Mouse (Mus musculus) adrenal gland (tissue): ENCODE results near the gene Gpr135.
"Not testable (repeated sequence)": the region's sequence is repeated elsewhere in the genome, so short reads cannot be mapped to it uniquely, and the experiment has no call there.

Experiments
- intact Hi-C: fragments of 180-260 bp; cut with DNase I; formaldehyde crosslinking; loops from one replicate; pipeline ENCODE4 v1.15.1; 2025

Gpr135 gene

DNA sequence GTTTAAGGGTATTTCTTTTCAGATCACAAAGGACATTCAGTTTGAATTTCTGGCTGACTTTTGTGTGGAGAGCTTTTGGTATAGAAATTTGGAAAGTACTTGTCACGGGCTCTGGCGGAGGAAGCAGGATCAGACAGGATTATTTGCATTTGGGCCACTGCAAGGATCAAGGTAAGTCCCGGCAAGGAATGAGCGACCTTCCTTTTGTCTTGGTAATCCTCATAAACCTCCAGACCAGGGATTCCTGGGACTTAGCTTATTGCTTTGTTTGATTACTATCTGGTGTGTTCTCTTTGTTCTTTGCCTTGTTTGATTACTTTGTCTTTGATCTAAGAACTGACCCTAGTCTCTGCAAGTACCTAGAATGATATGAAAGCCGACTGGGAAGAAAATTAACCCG is 17.1 kb downstream of the Gpr135 start:
- intact Hi-C loops = no loop called here

- intact Hi-C loops = no loop called here
Measured at GRCm38 (mm10) chr12:72053303-72053702, 17.6 kb downstream of the Gpr135 start.

DNA sequence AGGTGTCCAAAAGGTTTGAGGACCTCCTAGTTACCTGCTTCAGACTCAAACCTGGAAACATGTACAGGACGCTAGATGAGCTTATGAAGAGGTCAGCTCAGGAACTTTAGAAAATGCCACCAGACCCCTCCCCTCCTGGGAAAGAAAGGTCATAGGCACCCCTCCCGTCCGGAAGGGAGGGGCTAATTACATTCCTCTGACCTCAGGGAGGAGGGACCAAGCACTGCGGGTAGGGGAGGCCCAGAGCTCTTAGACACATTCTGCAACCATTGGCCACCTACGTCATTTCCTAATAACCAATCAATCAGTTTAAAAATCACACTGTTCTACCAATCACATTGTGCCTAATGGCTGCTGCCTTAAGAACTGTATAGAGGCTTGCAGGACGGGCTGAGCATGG is 18.4 kb downstream of the Gpr135 start:
- intact Hi-C loops = no loop called here

GRCm38 (mm10) chr12:72050821-72051220 is 20.1 kb downstream of the Gpr135 start:
- intact Hi-C loops = no loop called here

DNA sequence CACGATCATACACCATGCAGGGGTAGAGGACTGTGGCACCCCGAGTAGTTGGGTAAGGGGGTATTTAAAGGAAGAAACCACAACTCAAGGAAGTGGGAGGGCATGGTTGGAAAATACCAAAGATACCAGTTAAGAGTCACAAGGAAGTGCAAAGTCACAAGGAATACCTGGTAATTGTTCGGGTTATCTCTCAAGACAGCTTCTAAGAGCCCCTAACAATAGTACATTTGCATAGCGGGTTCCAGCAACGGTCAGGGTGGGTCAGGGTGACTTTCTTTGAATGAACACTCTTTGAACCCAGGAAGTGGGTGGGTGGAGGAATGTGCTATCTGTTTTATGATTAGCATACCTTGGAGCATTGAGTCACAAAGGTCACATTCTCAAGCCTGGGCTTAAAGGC is 20.8 kb downstream of the Gpr135 start:
- intact Hi-C loops = not testable (repeated sequence)

DNA sequence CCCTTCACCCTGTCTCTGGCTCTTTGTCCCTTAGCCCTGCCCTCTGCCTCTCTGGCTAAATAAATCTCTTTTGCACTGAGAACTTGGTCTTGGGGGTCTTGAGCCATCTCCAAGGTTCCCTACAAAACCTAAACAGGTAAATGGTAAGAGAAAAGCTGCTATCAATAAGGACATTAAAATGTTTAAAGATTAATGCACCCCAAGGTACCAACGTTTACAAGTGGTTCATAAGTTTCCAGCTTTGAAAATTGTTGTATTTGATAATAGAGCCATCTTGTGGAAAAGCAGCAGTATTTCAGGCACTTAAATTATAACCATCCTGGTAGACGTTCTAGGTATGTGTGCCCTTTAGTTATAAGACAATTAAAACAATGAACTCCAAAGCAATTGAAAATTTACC is 23.4 kb downstream of the Gpr135 start:
- intact Hi-C loops = loop anchor here (1.0 to 2.0 kb wide), 2 partner anchors 217 to 279 kb away; partner anchors contain the start of gene Daam1

DNA sequence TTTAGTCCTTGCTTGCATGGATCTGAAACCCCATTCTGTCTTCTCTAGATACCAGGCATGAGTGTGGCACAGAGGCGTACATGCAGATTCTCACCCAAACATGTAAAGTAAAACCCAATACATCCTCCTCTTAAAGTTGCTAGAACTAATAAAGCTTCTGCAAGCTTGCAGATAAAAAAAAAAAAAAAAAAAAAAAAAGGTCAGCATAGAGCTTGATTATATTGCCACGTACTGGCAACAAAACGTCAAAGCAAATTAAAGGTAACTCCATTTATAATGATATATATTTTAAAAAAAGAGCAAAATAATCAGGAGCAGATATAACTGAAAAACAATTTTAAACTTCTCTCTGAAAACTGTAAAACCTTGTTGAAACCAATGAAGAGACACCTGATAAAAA is 29.7 kb downstream of the Gpr135 start:
- intact Hi-C loops = no loop called here

GRCm38 (mm10) chr12:72039501-72039900 is 31.4 kb downstream of the Gpr135 start:
- intact Hi-C loops = no loop called here

- intact Hi-C loops = no loop called here
Measured at GRCm38 (mm10) chr12:72038866-72039265, 32.1 kb downstream of the Gpr135 start.

DNA sequence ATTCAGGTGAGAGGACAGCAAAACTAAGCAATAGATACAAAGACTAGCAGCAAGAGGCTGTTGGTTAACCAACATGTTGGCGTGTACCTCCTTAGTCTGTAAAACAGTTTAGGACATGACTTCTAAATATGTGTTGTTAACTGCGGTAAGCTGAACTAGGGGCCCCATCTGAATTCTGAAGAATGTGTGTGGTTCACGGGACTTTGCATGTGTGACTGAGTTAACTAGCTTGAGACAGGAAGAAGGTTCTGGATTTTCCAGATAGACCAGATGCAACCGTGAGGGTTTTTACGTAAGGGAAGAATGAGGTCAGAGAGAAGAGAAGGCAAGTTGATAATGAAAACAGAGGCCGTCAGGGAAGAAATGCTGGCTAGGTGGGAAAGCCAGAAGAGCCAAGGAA is 33.9 kb downstream of the Gpr135 start:
- intact Hi-C loops = no loop called here

DNA sequence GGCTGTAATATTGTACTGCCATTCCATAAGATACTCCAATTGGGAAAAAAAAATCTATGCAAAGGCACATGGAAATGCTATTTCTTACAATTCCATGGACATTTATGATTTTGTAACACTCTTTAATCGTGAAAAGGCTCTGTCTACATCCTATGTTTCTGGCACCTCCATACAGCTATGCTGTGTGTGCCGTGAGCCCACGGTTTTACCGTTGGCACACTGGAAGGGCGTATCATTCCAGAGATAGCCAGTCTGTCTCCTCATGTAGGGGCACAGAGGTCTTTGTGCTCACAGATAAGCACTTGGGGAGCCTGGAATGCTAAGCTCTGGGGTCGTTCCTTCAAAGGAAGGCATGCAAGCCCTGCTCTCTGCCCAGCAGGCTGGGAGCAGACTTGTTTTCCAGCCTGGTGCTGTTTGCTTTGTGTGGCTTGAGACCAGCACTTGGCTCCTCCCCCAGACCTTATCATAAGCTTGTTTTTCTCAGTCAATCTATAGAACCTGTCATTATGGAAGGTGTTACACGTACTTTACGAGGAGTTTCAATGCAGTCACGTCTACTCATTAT is 34.7 kb downstream of the Gpr135 start:
- intact Hi-C loops = no loop called here

DNA sequence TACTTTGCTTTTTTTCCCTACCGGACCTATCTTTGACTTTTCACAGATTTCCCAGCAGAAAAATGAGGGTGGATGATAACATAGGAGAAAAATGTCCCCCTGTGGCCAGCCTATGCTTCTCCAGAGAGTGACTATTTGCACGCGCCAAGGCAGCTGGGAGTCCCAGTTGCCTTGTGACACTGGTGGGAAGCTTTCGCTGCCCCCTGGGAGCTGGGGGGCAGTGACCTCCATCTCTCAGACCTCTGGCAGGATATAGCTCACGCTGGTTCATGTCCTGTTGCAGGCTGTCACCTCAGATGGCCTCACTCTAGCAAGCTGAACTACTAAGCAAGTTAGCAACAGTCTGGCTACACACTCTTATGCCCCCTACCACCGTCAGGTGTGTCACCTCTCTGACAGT is 39.1 kb downstream of the Gpr135 start:
- intact Hi-C loops = no loop called here

DNA sequence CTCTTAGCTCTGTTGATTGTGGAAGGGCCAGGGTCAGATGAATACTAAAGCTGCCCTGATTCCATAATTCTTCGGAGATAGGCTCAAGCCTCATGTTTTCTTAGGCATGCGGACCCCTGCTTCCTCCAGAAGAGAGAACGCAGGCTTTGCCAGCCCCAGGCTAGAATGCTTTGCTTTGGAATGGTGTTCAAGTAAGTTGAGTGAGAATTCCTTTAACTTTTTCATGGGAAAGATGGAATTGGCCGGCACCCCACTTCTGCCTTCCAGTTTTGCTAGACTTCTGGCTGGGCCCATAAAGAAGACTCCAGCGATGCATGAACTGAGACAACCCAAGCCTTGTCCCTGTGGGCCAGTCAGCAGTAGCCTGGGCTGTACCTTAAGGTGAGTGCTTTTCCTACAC is 39.8 kb downstream of the Gpr135 start:
- intact Hi-C loops = no loop called here

DNA sequence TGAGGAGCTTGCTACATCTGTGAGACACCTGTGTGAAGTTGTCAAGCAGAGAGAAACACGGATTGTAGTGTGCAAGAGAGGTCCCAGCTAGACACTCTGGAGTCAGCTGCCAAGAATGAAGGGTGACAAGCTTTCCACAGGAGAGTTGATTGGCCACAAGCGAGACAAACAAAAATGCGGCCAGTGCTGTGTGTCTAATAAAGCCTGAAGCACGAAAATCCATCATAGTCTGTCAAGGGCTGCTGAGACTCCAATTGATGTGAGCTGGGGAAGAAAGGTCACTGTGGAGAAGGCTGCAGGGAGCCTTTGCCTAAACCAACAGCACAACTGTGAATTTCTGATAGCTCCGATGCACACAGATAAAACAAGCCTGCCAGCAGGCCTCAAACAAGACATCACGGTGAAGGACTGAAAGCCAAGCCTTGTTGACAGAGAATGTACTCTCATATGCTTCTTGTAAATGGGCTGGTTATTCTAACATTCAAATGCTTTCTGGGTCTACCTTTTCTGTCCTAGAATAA is 45.6 kb downstream of the Gpr135 start:
- intact Hi-C loops = no loop called here

DNA sequence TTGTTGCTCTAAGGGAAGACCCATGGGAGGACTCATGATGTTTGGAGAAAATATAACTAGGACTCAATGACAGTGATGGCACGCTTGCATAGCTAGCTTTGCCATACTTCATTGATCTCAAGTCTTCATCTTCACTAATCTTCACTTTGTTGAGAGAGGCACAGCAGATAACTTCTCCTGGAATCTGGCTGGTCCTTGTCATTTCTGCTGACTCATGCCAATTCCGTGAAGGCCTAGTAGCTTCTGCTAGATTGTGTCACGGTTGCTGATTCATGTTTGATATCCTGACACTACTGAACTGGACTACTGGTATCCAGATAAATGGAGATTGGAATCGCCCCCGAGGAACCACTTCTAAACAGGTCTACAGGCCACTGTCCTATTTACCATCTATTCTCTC is 47.4 kb downstream of the Gpr135 start:
- intact Hi-C loops = no loop called here

DNA sequence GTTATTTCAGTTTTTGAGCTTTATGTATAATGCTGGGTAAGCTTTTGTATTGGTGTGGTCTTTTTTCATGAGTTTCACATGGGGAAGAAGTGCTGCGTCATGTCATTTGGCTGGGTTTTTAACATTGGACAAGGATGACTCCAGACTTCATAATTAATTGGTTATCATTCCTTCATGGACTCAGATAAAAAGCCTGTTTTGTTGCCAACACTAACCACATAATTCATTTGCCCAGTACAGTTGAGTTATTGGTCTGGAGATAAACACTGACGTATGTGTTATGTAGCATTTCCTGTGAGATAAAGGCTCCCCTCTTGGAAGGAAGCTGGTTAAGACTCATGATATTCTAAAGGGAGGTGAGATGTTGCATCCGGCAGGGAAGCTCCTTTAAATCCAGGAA is 48.1 kb downstream of the Gpr135 start:
- intact Hi-C loops = no loop called here

DNA sequence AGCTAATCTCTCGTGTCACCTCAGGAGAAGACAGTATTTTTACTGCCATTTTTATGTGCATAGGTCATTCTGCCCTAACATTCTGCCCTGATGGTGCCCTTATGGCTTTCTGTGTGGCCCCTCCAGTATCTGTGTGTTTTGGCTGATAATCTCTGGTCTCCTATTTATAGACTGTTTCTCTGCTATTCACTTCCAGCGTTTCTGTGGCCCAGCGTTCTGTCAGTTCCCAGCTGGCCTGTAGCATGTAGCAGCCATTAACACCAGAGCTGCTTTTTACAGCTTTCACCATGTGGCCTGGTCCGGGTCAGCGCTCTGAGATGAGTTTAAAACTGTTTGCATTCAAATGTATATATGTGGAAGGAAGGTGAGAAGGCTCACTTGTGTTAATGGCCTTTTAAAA is 49.4 kb downstream of the Gpr135 start:
- intact Hi-C loops = no loop called here

GRCm38 (mm10) chr12:72020285-72020684 is 50.6 kb downstream of the Gpr135 start:
- intact Hi-C loops = no loop called here
